In genomic region chr1:134570631-134571030, GRCm38 (mm10) we compare ENCODE assay signal across 27 mouse cellular contexts. TPM values are rescaled to one million over a fixed set of nuclear protein-coding genes. Genes with fewer than 3 reads are reported as not detected.
"Had no signal": no experiment of that assay in that cellular context is flagged by ENCODE, and none has a peak within 500 bp of the region (broad histone marks: within the 10 kb centered on the region; RNA-seq: fewer than 3 reads in every experiment).

No protein-coding gene starts in this region.

- H3K9me3 ChIP-seq: midbrain, embryonic 10.5 days; midbrain, embryonic 12.5 days; neural tube, embryonic 13.5 days; neural tube, embryonic 15.5 days had no signal

- H3K9ac ChIP-seq: lung, embryonic 14.5 days; midbrain, embryonic 12.5 days; neural tube, embryonic 13.5 days; neural tube, embryonic 15.5 days had no signal

- H3K4me3 ChIP-seq: midbrain, embryonic 10.5 days; midbrain, embryonic 12.5 days; myocyte; neural tube, embryonic 13.5 days; neural tube, embryonic 15.5 days had no signal

- H3K27me3 ChIP-seq: midbrain, embryonic 12.5 days; neural tube, embryonic 13.5 days; neural tube, embryonic 15.5 days had no signal

- H3K36me3 ChIP-seq: midbrain, embryonic 10.5 days; midbrain, embryonic 12.5 days; neural tube, embryonic 13.5 days; neural tube, embryonic 15.5 days had no signal

- H3K27ac ChIP-seq: midbrain, embryonic 10.5 days; midbrain, embryonic 12.5 days; neural tube, embryonic 13.5 days; neural tube, embryonic 15.5 days had no signal

- DNase-seq: lung, adult 18-20 months; lung, embryonic 14.5 days; lung, postnatal 10 days; lung, postnatal 4 days; midbrain, embryonic 14.5 days; retina, postnatal 1 day; right cerebral cortex, adult 18-20 months; right cerebral cortex, postnatal 25 days; right cerebral cortex, postnatal 4 days; spleen, adult 18-20 months; thymus, adult 18-20 months; thymus, postnatal 14 days; thymus, postnatal 36 days had no signal

RNA-seq across cellular contexts. Expression of gene Mgat4e, which starts 21.1 kb away (rescaled TPM):
- total RNA-seq: megakaryocyte, adult 5-6 weeks; megakaryocyte-erythroid progenitor cell, adult 5-6 weeks had no signal
- polyA plus RNA-seq: lung, embryonic 14.5 days; lung, embryonic 16.5 days; midbrain, embryonic 10.5 days; midbrain, embryonic 12.5 days; midbrain, embryonic 14.5 days; midbrain, embryonic 16.5 days; myocyte; neural tube, embryonic 11.5 days; neural tube, embryonic 13.5 days; neural tube, embryonic 15.5 days; small intestine, adult 2 months; stomach, embryonic 14.5 days; stomach, embryonic 16.5 days; thymus, postnatal 0 days had no signal
